Mouse (Mus musculus) large intestine, adult 2 months (tissue): ENCODE data around the gene Sort1. TPM values are rescaled to one million over a fixed set of nuclear protein-coding genes. Genes with fewer than 3 reads are reported as not detected.

Source experiments
- DNase-seq: peaks from one replicate; pipeline ENCODE4 v3.0.0-alpha.2; 2012; ENCODE audit warnings: low read depth, low spot score
- WGBS: fragments of 180-500 bp; shearing (Covaris S2); methylation state at CpG from one replicate; pipeline ENCODE4 v1.1.7; 2018; 5-methylcytosine and 5-hydroxymethylcytosine counted together
- polyA plus RNA-seq: library from polyadenylated mRNA; depleted of rRNA; stranded (reverse); fragments of >200 nt; gene quantifications from 2 replicates; pipeline ENCODE4 v1.2.3, GENCODE M21; 2012; rRNA removed

Sort1 gene
- polyA plus RNA-seq, 1 experiment, result 52.4 TPM

GRCm38 (mm10) chr3:108409656-108410358 is 125.9 kb downstream of the Sort1 start:
- WGBS, result 70% methylated on average over 8 of the region's 8 CpGs
- DNase-seq, result no peak

- DNase-seq, result no peak
- WGBS, result 59% methylated on average over 5 of the region's 5 CpGs
Measured at GRCm38 (mm10) chr3:108410359-108410714, 126.5 kb downstream of the Sort1 start.

Other genes starting within 250 kb of the Sort1 start
- gene Gstm4, start 239.2 kb upstream of the Sort1 start, polyA plus RNA-seq, result 9.9 and 10.0 TPM in 2 replicates
- 82.4 and 101 TPM in 2 replicates for gene Ampd2, start 197.4 kb upstream of the Sort1 start, polyA plus RNA-seq
- 1.6 and 2.1 TPM in 2 replicates for gene Gnat2, start 191.3 kb upstream of the Sort1 start, polyA plus RNA-seq
- 35.7 and 47.2 TPM in 2 replicates for gene Gnai3, start 137.9 kb upstream of the Sort1 start, polyA plus RNA-seq
- gene Gpr61, start 129.2 kb upstream of the Sort1 start, polyA plus RNA-seq, result 0.04 TPM in 2 replicates
- 7.3 and 11.9 TPM in 2 replicates for gene Amigo1, start 97.7 kb upstream of the Sort1 start, polyA plus RNA-seq
- 9.9 and 10.8 TPM in 2 replicates for gene Cyb561d1, start 82.9 kb upstream of the Sort1 start, polyA plus RNA-seq
- gene Atxn7l2, start 73.1 kb upstream of the Sort1 start, polyA plus RNA-seq, result 6.2 and 7.2 TPM in 2 replicates
- 1.7 and 2.3 TPM in 2 replicates for gene Sypl2, start 57.4 kb upstream of the Sort1 start, polyA plus RNA-seq
- 86.3 and 92.7 TPM in 2 replicates for gene Psma5, start 27.2 kb upstream of the Sort1 start, polyA plus RNA-seq
- not detected in 2 replicates for gene Mybphl, start 80.8 kb downstream of the Sort1 start, polyA plus RNA-seq
- 7.0 and 7.7 TPM in 2 replicates for gene Psrc1, start 99.8 kb downstream of the Sort1 start, polyA plus RNA-seq
- gene Celsr2, start 131.5 kb downstream of the Sort1 start, polyA plus RNA-seq, result 1.8 and 2.2 TPM in 2 replicates
- gene Sars, start 161.1 kb downstream of the Sort1 start, polyA plus RNA-seq, result 40.1 and 40.6 TPM in 2 replicates